Mouse (Mus musculus): Measurements from ENCODE around the gene Rec8.

Rec8 gene

GRCm38 (mm10) chr14:55641291-55641690, 23.5 kb downstream of the Rec8 start:
- no peak for DNase-seq (ENCODE audit: low spot score)

- no peak for DNase-seq (ENCODE audit: low spot score)
These were observed 24.8 kb downstream of the Rec8 start for GRCm38 (mm10) chr14:55642679-55643059.

GRCm38 (mm10) chr14:55643060-55643907, 25.4 kb downstream of the Rec8 start, which contains the start of gene Tm9sf1:
Gene Tm9sf1, minus strand, starts transcription at chr14:55643806.
- peak; percentile 87 for DNase-seq (ENCODE audit: low spot score)

GRCm38 (mm10) chr14:55644261-55644888, 26.5 kb downstream of the Rec8 start:
- no peak for DNase-seq (ENCODE audit: low spot score)

- no peak for DNase-seq (ENCODE audit: low spot score)
These were observed 32.0 kb downstream of the Rec8 start, which contains the start of gene Tssk4 for GRCm38 (mm10) chr14:55649884-55650283. Gene Tssk4, plus strand, starts transcription at chr14:55650184.

GRCm38 (mm10) chr14:55651528-55651927, 33.7 kb downstream of the Rec8 start:
- no peak for DNase-seq (ENCODE audit: low spot score)

- DNase-seq (ENCODE audit: low spot score): no peak
These were observed 39.1 kb downstream of the Rec8 start for GRCm38 (mm10) chr14:55656935-55657334.

GRCm38 (mm10) chr14:55658011-55658410, 40.2 kb downstream of the Rec8 start:
- no peak for DNase-seq (ENCODE audit: low spot score)

GRCm38 (mm10) chr14:55659960-55660573, 42.2 kb downstream of the Rec8 start, which contains the start of gene Mdp1:
Gene Mdp1, minus strand, starts transcription at chr14:55660508.
- DNase-seq (ENCODE audit: low spot score): peak; percentile 81

- DNase-seq (ENCODE audit: low spot score): no peak
These were observed 42.8 kb downstream of the Rec8 start for GRCm38 (mm10) chr14:55660636-55661035.

- DNase-seq (ENCODE audit: low spot score): no peak
These were observed 53.6 kb downstream of the Rec8 start for GRCm38 (mm10) chr14:55671486-55671832.

- DNase-seq (ENCODE audit: low spot score): peak; percentile 81
These were observed 54.2 kb downstream of the Rec8 start, which contains the start of the genes Gmpr2 and Nedd8 for GRCm38 (mm10) chr14:55671833-55672740. Gene Gmpr2, plus strand, starts transcription at chr14:55671941. Gene Nedd8, minus strand, starts transcription at chr14:55672124.

GRCm38 (mm10) chr14:55672741-55673060, 54.9 kb downstream of the Rec8 start:
- DNase-seq (ENCODE audit: low spot score): no peak

All from testis, postnatal 10 days (tissue).